Mouse (Mus musculus): ENCODE data around the gene Clspn.

DNA sequence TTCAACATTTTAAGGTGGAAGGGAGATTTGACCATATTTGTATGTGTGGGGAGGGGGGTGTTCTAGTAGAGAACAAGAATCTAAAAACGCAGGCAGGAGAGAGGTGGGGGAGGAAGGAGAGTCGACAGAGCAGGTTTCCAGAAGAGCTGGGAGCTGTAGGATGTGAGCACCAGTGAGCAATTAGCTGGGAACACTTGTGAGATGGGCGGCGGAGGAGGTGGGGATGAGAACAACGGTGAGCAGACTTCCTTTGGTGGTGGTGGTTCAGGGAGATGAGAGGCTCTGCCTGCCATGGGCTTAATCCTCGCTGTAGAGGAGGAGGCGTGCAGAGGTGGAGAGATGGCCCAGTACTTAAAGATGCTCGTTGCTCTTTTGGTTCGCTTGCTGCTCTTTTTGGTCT is 85.2 kb downstream of the Clspn start:
- TF ChIP-seq CTCF (IDR thresholded peaks at IDR 0.05; ENCODE audit: insufficient read depth, low read length) (no peak), POLR2A (IDR thresholded peaks at IDR 0.05; ENCODE audit: borderline replicate concordance, extremely low read depth, low read depth, low read length) (no peak)
